Comparison of ENCODE assay signal across 30 mouse cellular contexts in genomic region chr4:145448586-145448985, GRCm38 (mm10).
A peak's percentile ranks its signal among the peaks of the same experiment; 100 is the strongest.
DNase-seq lines count a peak whose midpoint lies in the region; ATAC-seq lines count a peak whose summit lies in the region.
"Had no signal": no experiment of that assay in that cellular context is flagged by ENCODE, and none has a peak within 500 bp of the region (broad histone marks: within the 10 kb centered on the region; RNA-seq: fewer than 3 reads in every experiment).

No protein-coding gene starts in this region.

- no peaks in the 10 kb centered on the region for H3K36me3 ChIP-seq in embryonic facial prominence, embryonic 15.5 days
- no peaks in the 10 kb centered on the region for H3K36me3 ChIP-seq in embryonic facial prominence, embryonic 10.5 days (replicated peaks)
- H3K36me3 ChIP-seq in limb, embryonic 11.5 days (ENCODE audit: control insufficient read depth, insufficient read depth, low read length): no peaks in the 10 kb centered on the region
- no peaks in the 10 kb centered on the region for H3K36me3 ChIP-seq in limb, embryonic 10.5 days
- H3K36me3 ChIP-seq: embryonic facial prominence, embryonic 13.5 days; forebrain, embryonic 10.5 days; G1E; heart, embryonic 12.5 days; heart, embryonic 15.5 days; hindbrain, embryonic 12.5 days; hindbrain, embryonic 15.5 days; intestine, embryonic 15.5 days had no signal

- peak; percentile 47; the same call in 1 of the 2 replicates for ATAC-seq in embryonic facial prominence, embryonic 15.5 days (ENCODE audit: insufficient number of reproducible peaks, low FRiP score, low TSS enrichment, low read depth)
- peak; percentile 67; the same call in 1 of the 2 replicates for ATAC-seq in limb, embryonic 11.5 days (ENCODE audit: insufficient number of reproducible peaks, low FRiP score, low TSS enrichment, low read depth)
- ATAC-seq: activated CD4-positive, CD25-positive, alpha-beta regulatory T cell, adult 4 months; forebrain, embryonic 13.5 days; forebrain, postnatal 0 days; intestine, embryonic 15.5 days; Patski had no signal

- 75% methylated on average over 2 of the region's 2 CpGs for WGBS in embryonic facial prominence, embryonic 15.5 days
- 84% methylated on average over 2 of the region's 2 CpGs for WGBS in embryonic facial prominence, embryonic 10.5 days
- 89% methylated on average over 2 of the region's 2 CpGs for WGBS in limb, embryonic 11.5 days
- 89% methylated on average over 2 of the region's 2 CpGs for WGBS in limb, embryonic 10.5 days

- H3K4me2 ChIP-seq in embryonic facial prominence, embryonic 15.5 days (replicated peaks): no peak overlapping the region
- H3K4me2 ChIP-seq in limb, embryonic 11.5 days (ENCODE audit: low read depth, severe bottlenecking): no peak overlapping the region
- H3K4me2 ChIP-seq: embryonic facial prominence, embryonic 13.5 days; forebrain, embryonic 13.5 days; heart, embryonic 12.5 days; heart, embryonic 15.5 days; hindbrain, embryonic 12.5 days; hindbrain, embryonic 15.5 days; intestine, embryonic 15.5 days had no signal

- H3K27me3 ChIP-seq in embryonic facial prominence, embryonic 15.5 days: no peaks in the 10 kb centered on the region
- H3K27me3 ChIP-seq in embryonic facial prominence, embryonic 10.5 days (replicated peaks; ENCODE audit: low read depth, poor library complexity, severe bottlenecking): no peaks in the 10 kb centered on the region
- H3K27me3 ChIP-seq in limb, embryonic 11.5 days (ENCODE audit: control insufficient read depth, insufficient read depth, low read length): no peaks in the 10 kb centered on the region
- no peaks in the 10 kb centered on the region for H3K27me3 ChIP-seq in limb, embryonic 10.5 days (ENCODE audit: low read depth, poor library complexity, severe bottlenecking)
- H3K27me3 ChIP-seq: embryonic facial prominence, embryonic 13.5 days; forebrain, embryonic 13.5 days; heart, embryonic 12.5 days; heart, embryonic 15.5 days; hindbrain, embryonic 12.5 days; hindbrain, embryonic 15.5 days; intestine, embryonic 15.5 days; Patski had no signal

- H3K4me1 ChIP-seq in embryonic facial prominence, embryonic 15.5 days: no peaks in the 10 kb centered on the region
- H3K4me1 ChIP-seq in embryonic facial prominence, embryonic 10.5 days: no peaks in the 10 kb centered on the region
- H3K4me1 ChIP-seq in limb, embryonic 11.5 days (ENCODE audit: control insufficient read depth, insufficient read depth, low read length): no peaks in the 10 kb centered on the region
- no peaks in the 10 kb centered on the region for H3K4me1 ChIP-seq in limb, embryonic 10.5 days
- H3K4me1 ChIP-seq: embryonic facial prominence, embryonic 13.5 days; forebrain, embryonic 10.5 days; forebrain, embryonic 13.5 days; heart, embryonic 12.5 days; heart, embryonic 15.5 days; hindbrain, embryonic 12.5 days; hindbrain, embryonic 15.5 days; intestine, embryonic 15.5 days had no signal

- H3K27ac ChIP-seq in embryonic facial prominence, embryonic 15.5 days (replicated peaks): no peak overlapping the region
- no peak overlapping the region for H3K27ac ChIP-seq in embryonic facial prominence, embryonic 10.5 days (replicated peaks)
- H3K27ac ChIP-seq in limb, embryonic 11.5 days (replicated peaks; ENCODE audit: low read depth, low read length): no peak overlapping the region
- no peak overlapping the region for H3K27ac ChIP-seq in limb, embryonic 10.5 days
- H3K27ac ChIP-seq: embryonic facial prominence, embryonic 13.5 days; forebrain, embryonic 10.5 days; forebrain, embryonic 13.5 days; gastrocnemius, adult 2 months; heart, embryonic 15.5 days; hindbrain, embryonic 12.5 days; hindbrain, embryonic 15.5 days; intestine, embryonic 15.5 days had no signal

- no peak overlapping the region for H3K9ac ChIP-seq in embryonic facial prominence, embryonic 15.5 days
- H3K9ac ChIP-seq in limb, embryonic 11.5 days (ENCODE audit: low read length): no peak overlapping the region
- H3K9ac ChIP-seq: embryonic facial prominence, embryonic 13.5 days; forebrain, embryonic 13.5 days; forebrain, postnatal 0 days; heart, embryonic 12.5 days; heart, embryonic 15.5 days; hindbrain, embryonic 12.5 days; hindbrain, embryonic 15.5 days; intestine, embryonic 15.5 days had no signal

- no peak for DNase-seq in embryonic facial prominence, embryonic 10.5 days (ENCODE audit: low spot score)
- no peak for DNase-seq in limb, embryonic 11.5 days (ENCODE audit: low spot score)
- no peak for DNase-seq in limb, embryonic 10.5 days (ENCODE audit: low spot score)
- peak; percentile 44 for DNase-seq in testis, postnatal 10 days (ENCODE audit: low spot score)
- DNase-seq in testis, postnatal 14 days (ENCODE audit: low spot score): no peak
- no peak for DNase-seq in cerebellum, adult 8-10 months
- DNase-seq in cerebellum, adult 9-11 months: no peak
- DNase-seq: adrenal gland, adult 8-10 months; adrenal gland, postnatal 25 days; cerebellum, adult 11-12 months; cerebellum, adult 9-10 months; cerebellum, postnatal 25 days; forebrain, postnatal 0 days; gastrocnemius, adult 2 months; gastrocnemius, postnatal 14 days; heart, adult 18-20 months; heart, postnatal 10 days; heart, postnatal 36 days had no signal

- peaks cover 16% of the 10 kb centered on the region for H3K9me3 ChIP-seq in embryonic facial prominence, embryonic 15.5 days (replicated peaks)
- peaks cover 39% of the 10 kb centered on the region for H3K9me3 ChIP-seq in embryonic facial prominence, embryonic 10.5 days
- 0 out of 2 replicates have a peak, but pooled peaks cover 2% of the 10 kb centered on the region for H3K9me3 ChIP-seq in limb, embryonic 11.5 days (ENCODE audit: control insufficient read depth, low read length)
- H3K9me3 ChIP-seq in limb, embryonic 10.5 days (replicated peaks): peaks cover 12% of the 10 kb centered on the region

- H3K4me3 ChIP-seq in embryonic facial prominence, embryonic 15.5 days (replicated peaks): no peak overlapping the region
- H3K4me3 ChIP-seq in embryonic facial prominence, embryonic 10.5 days: no peak overlapping the region
- no peak overlapping the region for H3K4me3 ChIP-seq in limb, embryonic 11.5 days (ENCODE audit: low read depth, low read length)
- H3K4me3 ChIP-seq in limb, embryonic 10.5 days: no peak overlapping the region
- H3K4me3 ChIP-seq: embryonic facial prominence, embryonic 13.5 days; forebrain, embryonic 10.5 days; forebrain, embryonic 13.5 days; gastrocnemius, adult 2 months; heart, embryonic 12.5 days; heart, embryonic 15.5 days; hindbrain, embryonic 12.5 days; hindbrain, embryonic 15.5 days; intestine, embryonic 15.5 days had no signal
